Mouse (Mus musculus) heart, adult 2 months (tissue): ENCODE data around the gene Mfsd4b3.

ENCODE experiments used
- CTCF ChIP-seq: fragments of 200-600 bp; IDR thresholded peaks from 2 replicates; pipeline ENCODE4 v1.8.1; 2022; ENCODE audit warnings: antibody characterized with exemption, mild to moderate bottlenecking, moderate library complexity
- EP300 ChIP-seq: fragments of 200-500 bp; IDR thresholded peaks from 2 replicates; pipeline ENCODE4 v1.6.1; 2011; ENCODE audit warnings: low read depth, low read length, control low read depth; ENCODE audit not compliant: insufficient read depth
- POLR2A ChIP-seq: fragments of 200-500 bp; IDR thresholded peaks from 2 replicates; pipeline ENCODE4 v1.6.1; 2011; ENCODE audit warnings: mild to moderate bottlenecking, low read depth, low read length, control low read depth; ENCODE audit not compliant: insufficient read depth

GRCm38 (mm10) chr10:39977346-39977745 is 17.4 kb upstream of the Mfsd4b3 start:
- TF ChIP-seq EP300 (no peak), POLR2A (no peak), CTCF (no peak)
